Mouse (Mus musculus) hindbrain, embryonic 10.5 days (tissue): Measurements from ENCODE around the gene Ppargc1a. TPM values are rescaled to one million over a fixed set of nuclear protein-coding genes. Genes with fewer than 3 reads are reported as not detected.

ENCODE experiments used
- DNase-seq: peaks from one replicate; pipeline ENCODE4 v3.0.0-alpha.2; 2017; ENCODE audit warnings: low spot score
- H3K27ac ChIP-seq: fragments of 300-500 bp; sonication (generic); 2 replicates; pipeline ENCODE4 v1.5.1; 2016; ENCODE audit warnings: mild to moderate bottlenecking, moderate library complexity
- H3K27me3 ChIP-seq: fragments of 300-500 bp; sonication (generic); 2 replicates; pipeline ENCODE4 v1.6.1; 2016; ENCODE audit warnings: mild to moderate bottlenecking; ENCODE audit not compliant: poor library complexity, insufficient read depth, severe bottlenecking
- H3K36me3 ChIP-seq: fragments of 300-500 bp; sonication (generic); 2 replicates; pipeline ENCODE4 v1.6.1; 2016; ENCODE audit warnings: mild to moderate bottlenecking, moderate library complexity
- H3K4me1 ChIP-seq: fragments of 300-500 bp; sonication (generic); replicated peaks from 2 replicates; pipeline ENCODE4 v1.6.1; 2016; ENCODE audit warnings: mild to moderate bottlenecking
- H3K4me3 ChIP-seq: fragments of 300-500 bp; sonication (generic); 2 replicates; pipeline ENCODE4 v1.5.1; 2016; ENCODE audit warnings: mild to moderate bottlenecking, moderate library complexity
- H3K9me3 ChIP-seq: fragments of 300-500 bp; sonication (generic); 2 replicates; pipeline ENCODE4 v1.6.1; 2016; ENCODE audit warnings: mild to moderate bottlenecking, moderate library complexity
- WGBS: fragments of 180-500 bp; shearing (Covaris S2); methylation state at CpG from one replicate; pipeline ENCODE4 v1.1.7; 2016; 5-methylcytosine and 5-hydroxymethylcytosine counted together
- polyA plus RNA-seq: library from polyadenylated mRNA; unstranded; fragments of >200 nt; fragmentation: Nextera tagmentation; extraction: Ambion mirVana; gene quantifications from 2 replicates; pipeline ENCODE4 v1.2.1, GENCODE M21; 2016

Gene Ppargc1a
- polyA plus RNA-seq, 1 experiment from 2014 or later, result 2.1 TPM

DNA sequence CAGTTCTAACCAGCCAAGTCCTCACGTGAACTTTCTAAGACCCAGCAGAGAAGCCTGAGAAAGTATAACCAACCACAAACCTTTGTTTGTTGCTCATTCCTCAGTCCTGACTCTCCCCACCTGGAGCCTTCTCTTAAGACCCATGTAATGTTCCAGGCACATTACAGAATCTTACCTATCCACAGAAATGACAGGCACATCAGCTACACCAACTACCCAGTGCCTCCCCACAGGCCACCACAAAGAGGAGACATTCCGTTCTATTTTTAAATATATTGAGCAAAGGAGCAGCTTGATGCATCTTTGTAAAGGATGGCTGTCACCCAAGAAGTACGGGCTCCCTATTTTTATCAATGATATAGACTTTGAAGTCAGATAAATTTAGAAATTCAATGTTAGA is 20.7 kb downstream of the Ppargc1a start:
- H3K4me1 ChIP-seq, result peaks cover 7% of the 10 kb centered on the region; the same call in 1 of the 2 replicates
- no peak overlapping the region for H3K4me3 ChIP-seq
- 86% methylated on average over 3 of the region's 3 CpGs for WGBS
- H3K27ac ChIP-seq, result no peak overlapping the region
- DNase-seq, result no peak
- no peaks in the 10 kb centered on the region for H3K9me3 ChIP-seq
- H3K36me3 ChIP-seq, result no peaks in the 10 kb centered on the region
- no peaks in the 10 kb centered on the region for H3K27me3 ChIP-seq

DNA sequence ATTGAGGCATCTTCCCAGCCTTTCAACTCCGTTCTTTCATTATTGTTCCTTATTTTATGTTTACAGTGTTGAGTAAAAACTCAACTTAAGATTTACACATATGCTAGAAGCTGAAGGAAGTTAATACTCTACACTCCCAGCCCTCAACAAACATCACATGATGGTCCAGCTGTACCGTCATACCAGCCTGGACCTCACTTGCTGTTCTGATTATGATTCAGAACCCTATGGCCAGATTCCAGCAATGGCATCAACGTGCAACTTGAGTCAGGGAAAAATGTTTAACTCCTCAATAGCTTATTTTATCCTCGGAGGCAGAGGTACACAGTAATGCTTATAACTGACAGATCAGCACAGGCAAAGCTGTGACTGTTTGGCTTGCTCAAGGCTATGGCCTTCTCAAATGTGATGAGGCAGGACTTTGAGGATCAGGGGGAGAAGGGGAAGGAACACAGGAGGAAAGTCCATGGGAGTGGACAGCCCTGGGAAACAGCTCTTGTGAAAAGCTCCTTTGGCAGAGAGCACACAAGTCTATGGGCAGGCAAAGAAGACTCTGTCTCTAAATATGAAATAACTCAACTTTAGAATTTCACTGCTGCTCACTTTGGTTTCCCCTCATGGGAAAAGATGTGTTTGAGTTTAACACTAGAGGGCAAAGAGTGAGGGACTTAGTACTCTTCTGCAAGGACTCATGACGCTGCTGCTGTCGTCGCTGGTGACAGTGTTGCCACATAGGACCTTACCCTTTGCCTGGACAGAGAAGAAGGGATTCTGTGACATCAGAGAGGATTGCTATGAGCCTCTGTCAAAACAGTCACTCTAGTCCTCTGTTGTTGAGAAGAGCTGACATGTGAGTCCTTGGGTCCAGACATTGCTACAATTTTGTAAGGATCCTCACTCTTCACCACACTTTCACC is 22.1 kb downstream of the Ppargc1a start:
- Histone ChIP-seq H3K9me3 (no peaks in the 10 kb centered on the region), H3K36me3 (no peaks in the 10 kb centered on the region), H3K4me3 (no peak overlapping the region), H3K27ac (no peak overlapping the region), H3K27me3 (no peaks in the 10 kb centered on the region), H3K4me1 (peaks cover 5% of the 10 kb centered on the region; the same call in 1 of the 2 replicates)
- no peak for DNase-seq
- 89% methylated on average over 7 of the region's 7 CpGs for WGBS

DNA sequence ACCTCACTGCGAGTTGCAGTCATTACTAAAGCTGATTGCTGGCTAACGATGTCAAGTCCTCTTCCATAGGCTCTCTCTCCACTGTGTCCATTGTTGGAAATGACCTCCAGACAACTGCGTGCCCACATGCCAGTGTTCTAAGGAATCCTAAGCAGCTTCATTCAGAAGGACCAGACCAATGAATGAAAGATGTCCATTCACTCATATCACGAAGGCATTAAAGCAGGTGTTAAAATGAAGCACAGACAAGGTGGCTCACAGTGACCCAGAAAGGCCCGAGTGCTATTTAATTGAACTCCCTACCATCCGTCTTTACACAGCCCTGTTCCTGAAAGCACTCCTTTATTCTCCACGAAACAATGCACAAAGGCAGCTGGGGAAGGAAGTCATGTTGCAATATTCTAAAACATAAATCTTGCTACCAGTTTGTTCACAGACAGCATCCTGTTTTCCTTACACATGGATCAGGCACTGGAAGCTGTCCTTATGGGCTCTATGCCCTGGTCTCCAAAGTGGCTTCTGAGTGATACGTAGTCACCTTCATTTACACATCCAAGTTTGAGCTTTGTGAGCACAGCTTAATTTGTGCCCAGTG is 23.3 kb downstream of the Ppargc1a start:
- WGBS, result 62% methylated on average over 8 of the region's 8 CpGs
- Histone ChIP-seq H3K27ac (no peak overlapping the region), H3K27me3 (no peaks in the 10 kb centered on the region), H3K4me1 (peaks cover 5% of the 10 kb centered on the region; the same call in 1 of the 2 replicates), H3K36me3 (no peaks in the 10 kb centered on the region), H3K9me3 (no peaks in the 10 kb centered on the region), H3K4me3 (no peak overlapping the region)
- no peak for DNase-seq

DNA sequence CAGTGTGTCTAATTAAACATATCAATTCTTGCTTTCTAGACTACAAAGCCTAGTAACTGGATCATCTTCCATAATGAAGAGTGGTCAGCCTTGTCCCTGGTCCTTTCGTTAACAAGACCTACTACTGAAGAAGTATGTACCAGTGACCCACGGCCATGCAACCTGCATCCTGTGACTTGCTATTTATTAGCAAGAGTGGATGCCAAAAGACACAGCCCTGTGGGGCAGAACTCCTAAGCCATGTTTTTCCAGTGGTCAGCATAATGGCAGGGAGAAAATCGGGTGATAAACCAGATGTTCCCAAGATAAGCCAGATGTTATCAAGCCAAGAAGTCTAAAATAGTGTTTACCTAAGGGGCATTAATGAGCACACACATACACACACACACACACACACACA is 26.0 kb downstream of the Ppargc1a start:
- no peak for DNase-seq
- WGBS, result 95% methylated on average over 3 of the region's 3 CpGs

DNA sequence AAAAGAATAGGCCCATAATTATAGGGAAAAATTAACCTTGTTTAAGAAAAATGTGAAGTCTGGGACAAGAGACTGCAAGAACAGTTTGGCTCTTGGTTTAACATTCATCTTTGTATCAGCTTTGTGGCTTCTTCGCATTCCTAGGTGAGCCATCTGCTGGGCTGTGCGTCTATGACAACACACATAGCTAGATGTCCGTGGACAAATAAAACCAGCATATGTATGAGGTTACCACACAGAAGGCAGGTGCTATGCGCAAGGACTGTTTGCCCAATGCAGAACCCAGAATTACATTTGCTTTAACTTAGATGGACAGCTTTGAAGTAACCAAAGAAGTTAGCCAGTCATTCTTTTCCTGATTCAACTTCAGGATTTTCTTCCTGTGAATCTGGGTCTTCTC is 26.7 kb downstream of the Ppargc1a start:
- DNase-seq, result no peak
- WGBS, result 85% methylated on average over 4 of the region's 4 CpGs

More for the DNA sequence above, 26.0 kb downstream of the Ppargc1a start:
- H3K36me3 ChIP-seq, result no peaks in the 10 kb centered on the region
- no peak overlapping the region for H3K27ac ChIP-seq
- H3K4me3 ChIP-seq, result no peak overlapping the region
- no peaks in the 10 kb centered on the region for H3K9me3 ChIP-seq
- H3K27me3 ChIP-seq, result no peaks in the 10 kb centered on the region
- H3K4me1 ChIP-seq, result peaks cover 5% of the 10 kb centered on the region; the same call in 1 of the 2 replicates

DNA sequence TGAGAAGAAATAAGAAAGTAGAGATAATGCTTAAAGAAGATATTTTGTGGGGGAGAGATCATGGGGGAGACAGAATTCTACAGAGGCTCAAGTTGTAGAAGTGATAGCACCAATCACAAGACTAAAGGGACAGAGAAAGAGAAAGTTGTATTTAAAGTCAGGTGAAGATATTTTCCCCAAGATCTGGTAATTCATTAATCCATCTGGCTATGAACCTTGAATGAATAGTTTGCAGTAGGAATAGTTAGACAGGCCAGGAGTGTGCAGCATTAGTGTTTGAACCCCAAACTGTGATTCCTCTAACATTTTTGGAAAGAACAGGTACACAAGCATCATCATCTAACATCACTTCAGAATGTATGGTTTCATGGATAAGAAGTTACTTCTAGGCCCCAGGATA is 28.0 kb downstream of the Ppargc1a start:
- DNase-seq, result no peak
- H3K27ac ChIP-seq, result no peak overlapping the region

More for the DNA sequence above, 26.7 kb downstream of the Ppargc1a start:
- H3K27ac ChIP-seq, result no peak overlapping the region
- H3K9me3 ChIP-seq, result no peaks in the 10 kb centered on the region
- H3K4me1 ChIP-seq, result peaks cover 5% of the 10 kb centered on the region; the same call in 1 of the 2 replicates
- no peaks in the 10 kb centered on the region for H3K27me3 ChIP-seq
- H3K36me3 ChIP-seq, result no peaks in the 10 kb centered on the region
- H3K4me3 ChIP-seq, result no peak overlapping the region

DNA sequence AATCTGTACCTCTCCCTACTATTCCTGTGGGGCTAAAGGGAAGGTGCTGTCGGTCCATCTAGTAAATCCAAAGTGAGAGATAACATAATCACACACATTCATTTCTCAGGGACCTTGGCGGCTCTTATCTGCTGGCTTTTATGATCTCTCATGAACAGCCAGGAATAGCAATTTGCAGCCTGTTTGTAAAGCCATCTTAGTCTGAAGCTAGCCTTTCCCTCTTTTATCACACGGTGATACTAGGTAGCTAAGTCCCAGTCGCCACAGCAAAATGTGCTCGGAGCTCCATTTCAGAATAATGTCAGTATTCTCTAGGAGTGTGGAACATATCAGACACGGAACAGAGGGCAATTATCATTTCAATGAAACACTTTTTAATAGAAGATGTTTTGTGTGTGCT is 29.2 kb downstream of the Ppargc1a start:
- H3K4me1 ChIP-seq, result no peaks in the 10 kb centered on the region
- no peak overlapping the region for H3K27ac ChIP-seq
- 86% methylated on average over 6 of the region's 6 CpGs for WGBS
- no peaks in the 10 kb centered on the region for H3K27me3 ChIP-seq
- no peak overlapping the region for H3K4me3 ChIP-seq
- no peaks in the 10 kb centered on the region for H3K9me3 ChIP-seq
- H3K36me3 ChIP-seq, result no peaks in the 10 kb centered on the region
- no peak for DNase-seq

More for the DNA sequence above, 28.0 kb downstream of the Ppargc1a start:
- Histone ChIP-seq H3K9me3 (no peaks in the 10 kb centered on the region), H3K4me1 (peaks cover 5% of the 10 kb centered on the region; the same call in 1 of the 2 replicates), H3K4me3 (no peak overlapping the region), H3K27me3 (no peaks in the 10 kb centered on the region), H3K36me3 (no peaks in the 10 kb centered on the region)

DNA sequence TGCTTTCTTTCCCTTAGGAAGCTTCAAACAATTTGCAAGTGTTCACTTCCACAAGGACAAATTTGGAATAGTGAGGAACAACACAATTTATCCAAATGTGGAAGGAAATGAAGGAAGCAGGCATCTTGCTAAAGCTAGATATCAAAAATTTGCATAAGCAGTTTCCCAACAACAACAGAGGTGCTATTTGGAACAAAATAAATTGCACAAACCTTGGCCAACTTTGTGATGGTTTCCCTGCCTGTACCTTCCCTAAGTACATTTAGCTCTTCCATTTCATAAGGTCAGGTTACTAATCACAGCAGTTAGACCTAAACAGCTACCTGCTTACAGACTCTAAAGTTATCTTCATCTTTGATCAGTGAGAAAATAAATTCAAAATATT is 29.9 kb downstream of the Ppargc1a start:
- Histone ChIP-seq H3K4me1 (no peaks in the 10 kb centered on the region), H3K9me3 (no peaks in the 10 kb centered on the region), H3K4me3 (no peak overlapping the region), H3K27ac (no peak overlapping the region), H3K27me3 (no peaks in the 10 kb centered on the region), H3K36me3 (no peaks in the 10 kb centered on the region)
- no peak for DNase-seq

DNA sequence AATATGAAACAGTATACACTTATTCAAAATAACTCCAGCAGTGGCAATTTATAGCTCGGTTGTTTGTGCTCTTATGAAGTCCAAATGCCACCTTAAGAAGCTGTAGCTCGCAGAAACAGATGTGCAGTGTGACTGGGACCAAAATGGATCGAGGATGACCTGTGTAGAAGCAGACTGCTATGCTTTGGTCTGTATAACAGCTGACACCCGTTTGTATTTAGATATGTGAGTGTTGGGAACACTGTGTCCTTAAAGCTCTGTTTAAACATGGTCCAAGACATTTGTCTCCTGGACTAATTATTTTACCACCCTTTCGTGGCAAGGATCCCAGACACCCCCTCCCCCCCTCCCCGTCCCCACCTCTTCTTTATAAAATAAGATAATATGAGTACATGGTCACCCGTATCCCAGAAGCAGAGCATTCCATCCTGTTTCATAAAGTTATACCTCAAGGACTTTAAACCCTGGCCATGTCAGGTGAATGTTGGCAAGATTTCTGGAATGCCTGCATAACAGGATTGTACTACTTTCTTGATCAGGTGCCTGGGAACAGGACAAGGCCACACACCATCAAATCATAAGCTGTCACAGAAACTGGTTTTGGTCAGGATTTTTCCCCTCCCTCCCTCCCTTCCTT is 30.4 kb downstream of the Ppargc1a start:
- 87% methylated on average over 7 of the region's 7 CpGs for WGBS
- no peak overlapping the region for H3K4me3 ChIP-seq
- H3K9me3 ChIP-seq, result no peaks in the 10 kb centered on the region
- no peaks in the 10 kb centered on the region for H3K27me3 ChIP-seq
- no peak for DNase-seq
- H3K36me3 ChIP-seq, result no peaks in the 10 kb centered on the region
- no peak overlapping the region for H3K27ac ChIP-seq
- H3K4me1 ChIP-seq, result 0 out of 2 replicates have a peak, but pooled peaks cover under 1% of the 10 kb centered on the region

DNA sequence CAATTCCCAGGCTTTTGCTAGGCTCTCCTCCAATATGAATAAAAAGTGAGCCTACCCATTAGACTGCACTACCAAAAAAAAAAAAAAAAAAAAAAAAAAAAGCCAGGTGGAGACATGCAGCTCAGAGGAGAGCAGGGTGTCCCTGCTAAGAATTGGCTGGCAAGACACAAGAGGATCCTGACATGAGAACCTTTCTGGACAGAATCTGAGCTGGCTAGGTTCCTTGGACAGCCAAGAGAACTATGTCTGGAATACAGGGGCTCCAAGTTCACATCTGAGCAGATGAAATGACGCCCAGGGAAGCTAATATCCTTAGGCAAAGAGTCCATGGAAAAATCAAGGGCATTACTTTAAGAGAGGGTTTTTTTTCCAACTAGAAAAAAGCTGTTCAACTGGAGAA is 33.1 kb downstream of the Ppargc1a start:
- Histone ChIP-seq H3K4me1 (0 out of 2 replicates have a peak, but pooled peaks cover 4% of the 10 kb centered on the region), H3K4me3 (no peak overlapping the region), H3K27ac (no peak overlapping the region), H3K36me3 (no peaks in the 10 kb centered on the region), H3K9me3 (no peaks in the 10 kb centered on the region), H3K27me3 (no peaks in the 10 kb centered on the region)
- DNase-seq, result no peak
- WGBS, result 83% methylated on average over 1 of the region's 1 CpGs

DNA sequence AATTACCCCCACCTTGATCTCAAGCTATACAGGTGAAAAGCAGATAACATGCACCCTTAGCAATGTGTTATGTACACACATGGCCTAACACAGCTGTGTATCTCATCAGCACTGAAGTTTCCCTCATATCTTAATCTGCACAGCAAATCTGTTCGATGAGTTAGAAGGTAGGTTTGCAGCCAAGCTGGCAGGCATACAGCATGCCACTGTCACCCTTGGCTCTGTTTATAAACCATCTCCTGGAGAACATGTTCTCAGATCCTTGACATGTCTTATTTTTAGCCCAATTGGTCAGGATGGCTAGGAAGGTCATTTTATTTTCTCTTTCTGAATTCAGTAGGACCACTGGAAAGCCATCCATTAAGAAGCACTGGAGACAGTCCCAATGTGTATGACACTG is 36.2 kb downstream of the Ppargc1a start:
- no peak overlapping the region for H3K27ac ChIP-seq
- H3K9me3 ChIP-seq, result no peaks in the 10 kb centered on the region
- 0 out of 2 replicates have a peak, but pooled peaks cover 4% of the 10 kb centered on the region for H3K4me1 ChIP-seq
- H3K27me3 ChIP-seq, result no peaks in the 10 kb centered on the region
- H3K4me3 ChIP-seq, result no peak overlapping the region
- WGBS, result 92% methylated on average over 1 of the region's 1 CpGs
- no peak for DNase-seq
- no peaks in the 10 kb centered on the region for H3K36me3 ChIP-seq

DNA sequence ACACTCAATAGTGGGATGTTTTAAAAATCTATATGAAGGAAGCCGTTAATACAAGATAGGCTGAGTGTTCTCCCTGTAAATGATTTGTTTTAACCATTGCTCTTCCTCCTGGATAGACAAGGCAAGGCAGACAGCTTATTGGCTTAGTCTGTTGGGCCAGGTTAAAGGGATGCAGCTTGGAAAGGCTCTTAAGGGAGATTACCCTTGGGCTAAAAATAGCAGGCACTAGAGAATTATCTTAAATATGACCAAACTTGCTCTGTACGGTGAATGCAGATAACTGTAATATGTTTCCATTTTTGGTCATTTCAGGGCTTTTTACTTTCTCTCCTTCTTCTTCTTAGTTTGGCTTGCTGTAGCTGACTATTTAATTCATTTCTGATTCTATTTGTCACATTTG is 38.1 kb downstream of the Ppargc1a start:
- Histone ChIP-seq H3K27ac (no peak overlapping the region), H3K36me3 (no peaks in the 10 kb centered on the region), H3K4me1 (0 out of 2 replicates have a peak, but pooled peaks cover 4% of the 10 kb centered on the region), H3K9me3 (no peaks in the 10 kb centered on the region), H3K4me3 (no peak overlapping the region), H3K27me3 (no peaks in the 10 kb centered on the region)
- WGBS, result 87% methylated on average over 2 of the region's 2 CpGs
- DNase-seq, result no peak

DNA sequence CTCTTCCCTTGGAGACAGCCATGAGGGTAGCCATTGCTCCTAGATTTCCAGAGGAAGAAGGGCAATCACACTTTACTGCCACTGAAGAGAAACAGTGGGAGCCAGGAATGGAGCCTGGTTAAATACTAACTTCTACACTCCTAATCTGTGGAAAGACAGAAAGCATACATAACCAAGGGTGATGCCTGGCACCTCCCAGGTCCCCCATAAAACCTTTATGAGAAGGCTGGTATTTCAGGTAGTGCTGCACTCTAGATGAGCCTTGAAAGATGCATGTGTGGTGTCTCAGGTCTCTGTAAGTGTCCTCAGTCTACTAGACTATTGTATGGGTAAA is 39.4 kb downstream of the Ppargc1a start:
- Histone ChIP-seq H3K4me3 (no peak overlapping the region), H3K27ac (no peak overlapping the region), H3K27me3 (no peaks in the 10 kb centered on the region), H3K36me3 (no peaks in the 10 kb centered on the region), H3K4me1 (0 out of 2 replicates have a peak, but pooled peaks cover 4% of the 10 kb centered on the region), H3K9me3 (no peaks in the 10 kb centered on the region)
- DNase-seq, result no peak
